Mouse (Mus musculus) MEL (cell line): Measurements from ENCODE around the gene Avp. TPM values are rescaled to one million over a fixed set of nuclear protein-coding genes. Genes with fewer than 3 reads are reported as not detected.

Experiments used
- DNase-seq: peaks from one replicate; pipeline ENCODE4 v3.0.0; 2011; ENCODE audit warnings: low read depth, low spot score
- H3K27ac ChIP-seq: 2 replicates; pipeline ENCODE4 v1.5.1; 2012; ENCODE audit warnings: low read depth, mild to moderate bottlenecking, control low read depth, low read length, moderate library complexity; ENCODE audit not compliant: control insufficient read depth
- H3K27me3 ChIP-seq, 2 experiments: fragments of 150-350 bp in 1 of 2; sonication (generic) in 1 of 2; 2 replicates each; pipeline ENCODE4 v1.6.1; 2012; ENCODE audit warnings: low read length in 2 of 2, mild to moderate bottlenecking in 2 of 2, improper control_type of control experiment in 1 of 2, moderate library complexity in 1 of 2; ENCODE audit not compliant: insufficient read depth in 2 of 2, control insufficient read depth in 1 of 2
- H3K36me3 ChIP-seq, 2 experiments: 2 replicates each; pipeline ENCODE4 v1.6.1; 2012 to 2014; ENCODE audit warnings: low read length in 2 of 2, improper control_type of control experiment in 1 of 2, inconsistent platforms in 1 of 2, mild to moderate bottlenecking in 1 of 2; ENCODE audit not compliant: insufficient read depth in 2 of 2, control insufficient read depth in 1 of 2
- H3K4me1 ChIP-seq, 2 experiments: fragments of 150-350 bp in 1 of 2; sonication (generic) in 1 of 2; 2 replicates each; pipeline ENCODE4 v1.6.1; 2012; ENCODE audit warnings: low read length in 2 of 2, improper control_type of control experiment in 1 of 2, mild to moderate bottlenecking in 1 of 2; ENCODE audit not compliant: insufficient read depth in 2 of 2, control insufficient read depth in 1 of 2
- H3K4me3 ChIP-seq, 2 experiments: fragments of 150-350 bp in 1 of 2; sonication (generic) in 1 of 2; 2 replicates each; pipeline ENCODE4 v1.5.1; 2012; ENCODE audit warnings: low read depth in 2 of 2, low read length in 2 of 2, mild to moderate bottlenecking in 2 of 2, moderate library complexity in 2 of 2, control low read depth in 1 of 2, improper control_type of control experiment in 1 of 2; ENCODE audit not compliant: control insufficient read depth in 1 of 2, insufficient read depth in 1 of 2
- H3K79me2 ChIP-seq: 2 replicates; pipeline ENCODE4 v1.6.1; 2012; ENCODE audit warnings: mild to moderate bottlenecking, low read length, moderate library complexity; ENCODE audit not compliant: control insufficient read depth, poor library complexity, insufficient read depth
- H3K9ac ChIP-seq: 2 replicates; pipeline ENCODE4 v1.6.1; 2012; ENCODE audit warnings: low read depth, mild to moderate bottlenecking, control low read depth, low read length, moderate library complexity; ENCODE audit not compliant: control insufficient read depth, poor library complexity, severe bottlenecking
- H3K9me3 ChIP-seq: fragments of 150-350 bp; sonication (generic); replicated peaks from 2 replicates; pipeline ENCODE4 v1.6.1; 2012; ENCODE audit warnings: mild to moderate bottlenecking, low read length, improper control_type of control experiment, moderate library complexity; ENCODE audit not compliant: insufficient read depth
- BHLHE40 ChIP-seq: IDR thresholded peaks from 2 replicates; pipeline ENCODE4 v1.6.1; 2012; ENCODE audit warnings: low read depth, mild to moderate bottlenecking, inconsistent platforms, low read length, improper control_type of control experiment, borderline replicate concordance
- CHD2 ChIP-seq: IDR thresholded peaks from 2 replicates; pipeline ENCODE4 v1.6.1; 2011; ENCODE audit warnings: low read length, improper control_type of control experiment
- CTCF ChIP-seq, 3 experiments: IDR thresholded peaks in 2 of 3; conservative IDR thresholded peaks in 1 of 3; 2 replicates each; pipeline ENCODE4 v1.5.1; 2011 to 2012; ENCODE audit warnings: low read length in 3 of 3, low read depth in 2 of 3, mild to moderate bottlenecking in 2 of 3, improper control_type of control experiment in 1 of 3, inconsistent platforms in 1 of 3, mixed read lengths in 1 of 3, moderate library complexity in 1 of 3; ENCODE audit not compliant: control insufficient read depth in 1 of 3, insufficient read depth in 1 of 3, poor library complexity in 1 of 3, severe bottlenecking in 1 of 3
- E2F4 ChIP-seq: IDR thresholded peaks from 2 replicates; pipeline ENCODE4 v1.6.1; 2011; ENCODE audit warnings: low read depth, low read length, improper control_type of control experiment, borderline replicate concordance
- ELF1 ChIP-seq: IDR thresholded peaks from 2 replicates; pipeline ENCODE4 v1.6.1; 2014; ENCODE audit warnings: low read depth, mild to moderate bottlenecking, inconsistent platforms, low read length, improper control_type of control experiment, moderate library complexity
- ETS1 ChIP-seq: IDR thresholded peaks from 2 replicates; pipeline ENCODE4 v1.6.1; 2012; ENCODE audit warnings: low read depth, mild to moderate bottlenecking, inconsistent platforms, low read length, improper control_type of control experiment, moderate library complexity
- GATA1 ChIP-seq: IDR thresholded peaks from 2 replicates; pipeline ENCODE4 v1.6.1; 2011; ENCODE audit warnings: low read depth, low read length, improper control_type of control experiment
- HCFC1 ChIP-seq: IDR thresholded peaks from 2 replicates; pipeline ENCODE4 v1.6.1; 2012; ENCODE audit warnings: low read depth, mild to moderate bottlenecking, inconsistent platforms, low read length, improper control_type of control experiment, moderate library complexity
- JUND ChIP-seq: IDR thresholded peaks from 2 replicates; pipeline ENCODE4 v1.6.1; 2011; ENCODE audit warnings: low read depth, mild to moderate bottlenecking, improper control_type of control experiment, low read length
- KAT2A ChIP-seq: conservative IDR thresholded peaks from 2 replicates; pipeline ENCODE4 v1.6.1; 2012; ENCODE audit warnings: low read depth, low read length, improper control_type of control experiment, inconsistent platforms
- MAFK ChIP-seq: IDR thresholded peaks from 2 replicates; pipeline ENCODE4 v1.6.1; 2011; ENCODE audit warnings: low read depth, mild to moderate bottlenecking, low read length, improper control_type of control experiment, borderline replicate concordance
- MAX ChIP-seq: IDR thresholded peaks from 2 replicates; pipeline ENCODE4 v1.6.1; 2011; ENCODE audit warnings: low read length, improper control_type of control experiment
- MAZ ChIP-seq: IDR thresholded peaks from 2 replicates; pipeline ENCODE4 v1.6.1; 2012; ENCODE audit warnings: low read depth, mild to moderate bottlenecking, inconsistent platforms, low read length, improper control_type of control experiment
- MEF2A ChIP-seq: IDR thresholded peaks from 2 replicates; pipeline ENCODE4 v1.6.1; 2014; ENCODE audit warnings: low read depth, mild to moderate bottlenecking, inconsistent platforms, low read length, improper control_type of control experiment; ENCODE audit not compliant: poor library complexity, insufficient replicate concordance, severe bottlenecking; ENCODE audit errors: extremely low read depth
- MXI1 ChIP-seq: IDR thresholded peaks from 2 replicates; pipeline ENCODE4 v1.6.1; 2011; ENCODE audit warnings: mild to moderate bottlenecking, low read depth, low read length, improper control_type of control experiment
- MYB ChIP-seq: IDR thresholded peaks from 2 replicates; pipeline ENCODE4 v1.6.1; 2011; ENCODE audit warnings: mild to moderate bottlenecking, low read depth, low read length, improper control_type of control experiment
- MYC ChIP-seq: IDR thresholded peaks from 2 replicates; pipeline ENCODE4 v1.6.1; 2011; ENCODE audit warnings: low read depth, mild to moderate bottlenecking, low read length, improper control_type of control experiment, moderate library complexity
- NRF1 ChIP-seq: IDR thresholded peaks from 2 replicates; pipeline ENCODE4 v1.6.1; 2014; ENCODE audit warnings: low read depth, mild to moderate bottlenecking, inconsistent platforms, low read length, improper control_type of control experiment, moderate library complexity; ENCODE audit not compliant: poor library complexity, insufficient read depth, severe bottlenecking
- POLR2AphosphoS5 ChIP-seq: IDR thresholded peaks from 2 replicates; pipeline ENCODE4 v1.6.1; 2012; ENCODE audit warnings: low read depth, borderline replicate concordance, mild to moderate bottlenecking, inconsistent platforms, low read length, moderate library complexity, mixed read lengths
- RAD21 ChIP-seq: IDR thresholded peaks from 2 replicates; pipeline ENCODE4 v1.6.1; 2011; ENCODE audit warnings: mild to moderate bottlenecking, low read depth, low read length, improper control_type of control experiment
- RCOR1 ChIP-seq: IDR thresholded peaks from 2 replicates; pipeline ENCODE4 v1.6.1; 2012; ENCODE audit warnings: low read depth, mild to moderate bottlenecking, inconsistent platforms, low read length, improper control_type of control experiment
- SIN3A ChIP-seq: IDR thresholded peaks from 2 replicates; pipeline ENCODE4 v1.6.1; 2012; ENCODE audit warnings: low read length, improper control_type of control experiment, inconsistent platforms
- SMC3 ChIP-seq: IDR thresholded peaks from 2 replicates; pipeline ENCODE4 v1.6.1; 2011; ENCODE audit warnings: low read depth, low read length, improper control_type of control experiment
- TAL1 ChIP-seq: IDR thresholded peaks from 2 replicates; pipeline ENCODE4 v1.6.1; 2012; ENCODE audit warnings: mild to moderate bottlenecking, inconsistent platforms, low read length, moderate library complexity, mixed read lengths
- TBP ChIP-seq: IDR thresholded peaks from 2 replicates; pipeline ENCODE4 v1.8.0; 2011; ENCODE audit warnings: low read depth, low read length, improper control_type of control experiment
- TCF12 ChIP-seq: IDR thresholded peaks from 2 replicates; pipeline ENCODE4 v1.6.1; 2014; ENCODE audit warnings: low read depth, mild to moderate bottlenecking, inconsistent platforms, low read length, improper control_type of control experiment, moderate library complexity
- USF1 ChIP-seq: IDR thresholded peaks from 2 replicates; pipeline ENCODE4 v1.6.1; 2014; ENCODE audit warnings: low read depth, mild to moderate bottlenecking, inconsistent platforms, low read length, improper control_type of control experiment, moderate library complexity
- ZC3H11A ChIP-seq: IDR thresholded peaks from 2 replicates; pipeline ENCODE4 v1.6.1; 2012; ENCODE audit warnings: low read depth, mild to moderate bottlenecking, inconsistent platforms, low read length, improper control_type of control experiment
- ZMIZ1 ChIP-seq: IDR thresholded peaks from 2 replicates; pipeline ENCODE4 v1.6.1; 2012; ENCODE audit warnings: low read depth, mild to moderate bottlenecking, inconsistent platforms, low read length, improper control_type of control experiment, moderate library complexity
- ZNF384 ChIP-seq: IDR thresholded peaks from 2 replicates; pipeline ENCODE4 v1.6.1; 2012; ENCODE audit warnings: low read depth, mild to moderate bottlenecking, inconsistent platforms, low read length, improper control_type of control experiment
- polyA plus RNA-seq, 2 experiments: library from polyadenylated mRNA; stranded (reverse) in 1 of 2; unstranded in 1 of 2; fragments of >175 nt in 1 of 2; fragments of >200 nt in 1 of 2; gene quantifications; 2 replicates each; pipeline versions ENCODE4 v1.2.1 to v1.2.4; 2012; ENCODE audit warnings: low replicate concordance in 2 of 2, low read depth in 1 of 2; ENCODE audit not compliant: insufficient read length in 2 of 2, insufficient read depth in 1 of 2, missing spikeins in 1 of 2
- total RNA-seq: library from RNA; depleted of rRNA; stranded (reverse); fragments of 300-350 nt; gene quantifications from 2 replicates; pipeline ENCODE4 v1.2.3, GENCODE M21; 2012

Gene Avp
- total and polyA plus RNA-seq, 3 experiments: not detected

DNA sequence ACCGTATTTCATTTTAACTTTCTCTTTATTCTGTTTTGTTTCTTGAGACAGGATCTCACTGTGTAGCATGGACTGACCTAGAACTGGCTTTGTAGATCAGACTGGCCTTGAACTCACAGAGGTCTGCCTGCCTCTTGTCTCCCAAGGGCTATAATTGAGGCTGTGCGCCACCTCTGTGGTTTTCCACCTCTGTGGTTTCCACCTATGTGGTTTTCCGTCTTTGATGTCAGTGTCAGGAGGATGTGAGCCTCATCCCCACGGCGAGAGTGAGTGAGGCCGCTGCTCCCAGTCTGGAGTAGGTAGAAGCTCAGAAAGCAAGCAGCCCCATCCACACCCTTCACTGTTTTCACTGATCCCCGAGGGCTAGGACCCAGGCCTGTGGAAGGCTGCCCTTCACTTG lies 27.5 kb downstream of the Avp start:
- Histone ChIP-seq H3K36me3 (no peaks in the 10 kb centered on the region; a peak in 1 of 4 replicates), H3K27ac (no peak overlapping the region), H3K27me3 (no peaks in the 10 kb centered on the region), H3K9ac (no peak overlapping the region), H3K4me3 (no peak overlapping the region), H3K79me2 (no peaks in the 10 kb centered on the region)
- no peak for DNase-seq
- TF ChIP-seq USF1 (no peak), MAZ (no peak), NRF1 (no peak), TCF12 (no peak), GATA1 (no peak), KAT2A (no peak), TBP (no peak), MAX (no peak), MEF2A (no peak), CTCF (IDR thresholded peaks at IDR 0.05 in 2 of 3, conservative IDR thresholded peaks at IDR 0.05 in 1 of 3; ENCODE audit: control insufficient read depth in 1 of 3, insufficient read depth in 1 of 3, low read depth in 2 of 3, low read length in 3 of 3, poor library complexity in 1 of 3, severe bottlenecking in 1 of 3) (no peak), MYC (no peak), SMC3 (no peak), POLR2AphosphoS5 (no peak)
- TF ChIP-seq, all 39 proteins: peak for 0
- H3K4me1 ChIP-seq: no peaks in the 10 kb centered on the region
- no peaks in the 10 kb centered on the region for H3K9me3 ChIP-seq

DNA sequence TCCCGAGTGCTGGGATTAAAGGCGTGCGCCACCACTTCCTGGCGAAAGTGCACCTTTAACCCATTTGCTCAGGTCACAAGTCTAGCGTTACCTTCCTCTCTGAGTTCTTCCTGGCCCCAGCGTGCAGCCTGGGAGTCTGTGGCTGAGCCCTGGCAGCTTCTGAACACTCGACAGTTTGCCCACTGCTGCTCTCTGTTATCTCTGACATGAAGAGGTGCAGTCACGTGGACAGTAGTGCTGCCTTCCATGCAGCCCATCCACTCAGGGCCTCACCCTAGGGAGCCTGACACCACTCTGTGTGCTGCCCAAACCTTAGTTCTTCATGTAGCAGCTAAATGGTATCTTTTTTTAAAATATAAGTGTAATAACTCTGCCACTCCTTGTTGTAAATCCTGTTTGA lies 35.4 kb downstream of the Avp start:
- DNase-seq: peak; percentile 71
- H3K79me2 ChIP-seq: no peaks in the 10 kb centered on the region
- peaks cover 5 to 11% of the 10 kb centered on the region in 2 experiments for H3K36me3 ChIP-seq
- H3K9me3 ChIP-seq: no peaks in the 10 kb centered on the region
- H3K4me1 ChIP-seq: peaks cover 4 to 14% of the 10 kb centered on the region in 2 experiments; a peak in 2 of 4 replicates
- H3K27ac ChIP-seq: peak overlapping the region; percentile 9; the same call in 1 of the 2 replicates
- no peak overlapping the region for H3K9ac ChIP-seq
- H3K27me3 ChIP-seq: no peaks in the 10 kb centered on the region
- H3K4me3 ChIP-seq: no peak overlapping the region
- TF ChIP-seq RAD21 (no peak), TCF12 (0 out of 2 replicates have a peak, but pooled peaks have one; percentile 21), MYC (no peak), RCOR1 (no peak), TBP (no peak), HCFC1 (no peak), CTCF (IDR thresholded peaks at IDR 0.05 in 2 of 3, conservative IDR thresholded peaks at IDR 0.05 in 1 of 3; ENCODE audit: control insufficient read depth in 1 of 3, insufficient read depth in 1 of 3, low read depth in 2 of 3, low read length in 3 of 3, poor library complexity in 1 of 3, severe bottlenecking in 1 of 3) (no peak), MAX (peak; percentile 85), BHLHE40 (peak; percentile 86), ETS1 (peak; percentile 49; the same call in 1 of the 2 replicates), MAFK (no peak), USF1 (peak; percentile 95), SIN3A (no peak), ELF1 (no peak), JUND (no peak), CHD2 (no peak), ZMIZ1 (no peak), MEF2A (no peak), TAL1 (no peak), MAZ (no peak), ZNF384 (no peak), SMC3 (no peak), KAT2A (no peak), MYB (peak; percentile 38; the same call in 1 of the 2 replicates), E2F4 (no peak), ZC3H11A (no peak), MXI1 (peak; percentile 73)
